In genomic region chr8:3411901-3412301, GRCm38 (mm10) we compare ENCODE assay signal across 8 mouse cellular contexts. TPM values are rescaled to one million over a fixed set of nuclear protein-coding genes. Genes with fewer than 3 reads are reported as not detected.
A peak's percentile ranks its signal among the peaks of the same experiment; 100 is the strongest.
DNase-seq lines count a peak whose midpoint lies in the region; ATAC-seq lines count a peak whose summit lies in the region.
"Had no signal": no experiment of that assay in that cellular context is flagged by ENCODE, and none has a peak within 500 bp of the region (broad histone marks: within the 10 kb centered on the region; RNA-seq: fewer than 3 reads in every experiment).

No protein-coding gene starts in this region.

- H3K9me3 ChIP-seq in liver, embryonic 13.5 days (replicated peaks), result no peaks in the 10 kb centered on the region
- no peaks in the 10 kb centered on the region for H3K9me3 ChIP-seq in embryonic facial prominence, embryonic 10.5 days

- H3K9ac ChIP-seq in liver, embryonic 13.5 days, result peak overlapping the region; percentile 10; the same call in 1 of the 2 replicates

- 19% methylated on average over 7 of the region's 7 CpGs for WGBS in liver, embryonic 13.5 days (ENCODE audit: insufficient replicate concordance)
- 90% methylated on average over 7 of the region's 7 CpGs for WGBS in embryonic facial prominence, embryonic 10.5 days

- H3K27ac ChIP-seq in liver, embryonic 13.5 days, result peak overlapping the region; percentile 77
- no peak overlapping the region for H3K27ac ChIP-seq in embryonic facial prominence, embryonic 10.5 days (replicated peaks)

- H3K4me2 ChIP-seq in liver, embryonic 13.5 days, result peak overlapping the region; percentile 44

- peaks cover 94% of the 10 kb centered on the region for H3K4me1 ChIP-seq in liver, embryonic 13.5 days (replicated peaks)
- peaks cover 25% of the 10 kb centered on the region for H3K4me1 ChIP-seq in embryonic facial prominence, embryonic 10.5 days

- H3K36me3 ChIP-seq in liver, embryonic 13.5 days, result no peaks in the 10 kb centered on the region
- H3K36me3 ChIP-seq in embryonic facial prominence, embryonic 10.5 days (replicated peaks), result no peaks in the 10 kb centered on the region; the same call in 1 of the 2 replicates

- peak; percentile 85 for ATAC-seq in liver, embryonic 13.5 days (ENCODE audit: low read depth)

- no peaks in the 10 kb centered on the region for H3K27me3 ChIP-seq in liver, embryonic 13.5 days
- no peaks in the 10 kb centered on the region for H3K27me3 ChIP-seq in embryonic facial prominence, embryonic 10.5 days (replicated peaks; ENCODE audit: low read depth, poor library complexity, severe bottlenecking)

- peak; percentile 36 to 41 for DNase-seq in urinary bladder, postnatal 36 days (ENCODE audit: low spot score in 2 of 2)
- DNase-seq in urinary bladder, postnatal 25 days (ENCODE audit: low spot score), result no peak
- peak; percentile 69 for DNase-seq in heart, adult 8-10 months (ENCODE audit: low spot score)
- DNase-seq in liver, embryonic 13.5 days, result peak; percentile 72
- DNase-seq in embryonic facial prominence, embryonic 10.5 days (ENCODE audit: low spot score), result no peak
- no peak for DNase-seq in frontal cortex, postnatal 14 days (ENCODE audit: low spot score in 2 of 2)
- DNase-seq in thymus, postnatal 25 days, result no peak

- no peak overlapping the region for H3K4me3 ChIP-seq in liver, embryonic 13.5 days (replicated peaks)
- H3K4me3 ChIP-seq in embryonic facial prominence, embryonic 10.5 days, result no peak overlapping the region

RNA-seq across cellular contexts. Expression of gene Arhgef18, which starts 19.1 kb away (rescaled TPM):
- total RNA-seq in heart, adult 8-10 months (2022), result 10 to 100 TPM; 15.0 to 17.4 (median 15.8) TPM
- polyA plus RNA-seq in liver, embryonic 13.5 days (2015; fragmentation: Nextera tagmentation; extraction: Ambion mirVana), result 2.2 and 2.3 TPM in 2 replicates
- 9.5 and 9.6 TPM in 2 replicates for polyA plus RNA-seq in embryonic facial prominence, embryonic 10.5 days (2016; fragmentation: Nextera tagmentation; extraction: Ambion mirVana)

RNA-seq across cellular contexts. Expression of gene Pex11g, which starts 55.6 kb away (rescaled TPM):
- 1 to 10 TPM; 2.6 to 4.7 (median 4.1) TPM for total RNA-seq in heart, adult 8-10 months (2022)
- polyA plus RNA-seq in liver, embryonic 13.5 days (2015; fragmentation: Nextera tagmentation; extraction: Ambion mirVana), result 3.6 and 4.8 TPM in 2 replicates
- polyA plus RNA-seq in embryonic facial prominence, embryonic 10.5 days (2016; fragmentation: Nextera tagmentation; extraction: Ambion mirVana), result 4.1 and 4.8 TPM in 2 replicates

RNA-seq across cellular contexts. Expression of gene A430078G23Rik, which starts 58.7 kb away (rescaled TPM):
- 1 to 10 TPM in 1 of 4 experiments, under 1 TPM in 3; 0.19 to 1.5 (median 0.33) TPM for total RNA-seq in heart, adult 8-10 months (2022)
- 0.53 and 0.62 TPM in 2 replicates for polyA plus RNA-seq in liver, embryonic 13.5 days (2015; fragmentation: Nextera tagmentation; extraction: Ambion mirVana)
- polyA plus RNA-seq in embryonic facial prominence, embryonic 10.5 days (2016; fragmentation: Nextera tagmentation; extraction: Ambion mirVana), result 0.14 TPM in 1 of 2 replicates, not detected in the other
- total RNA-seq: gastrocnemius, adult 8-10 months had no signal

RNA-seq across cellular contexts. Expression of gene Tex45, which starts 58.8 kb away (rescaled TPM):
- under 1 TPM in 1 of 4 experiments, not detected in 3; 0.16 TPM for total RNA-seq in heart, adult 8-10 months (2022)
- polyA plus RNA-seq in liver, embryonic 13.5 days (2015; fragmentation: Nextera tagmentation; extraction: Ambion mirVana), result not detected in 2 replicates
- polyA plus RNA-seq in embryonic facial prominence, embryonic 10.5 days (2016; fragmentation: Nextera tagmentation; extraction: Ambion mirVana), result 0.10 TPM in 1 of 2 replicates, not detected in the other
- total RNA-seq: gastrocnemius, adult 8-10 months had no signal

Comparison
In these comparisons a context has a peak if more than half of its experiments do, and no peak if none do; other contexts are left out.
1. DNase-seq: peak in urinary bladder, postnatal 36 days (2 of 2), heart, adult 8-10 months (single experiment) and liver, embryonic 13.5 days (single experiment); none in urinary bladder, postnatal 25 days (single experiment), embryonic facial prominence, embryonic 10.5 days (single experiment), frontal cortex, postnatal 14 days (0 of 2) and thymus, postnatal 25 days (single experiment).